Mouse (Mus musculus): ENCODE measurements around the gene Gm4353. TPM values are rescaled to one million over a fixed set of nuclear protein-coding genes. Genes with fewer than 3 reads are reported as not detected.

Gm4353 gene
- polyA plus RNA-seq, 1 experiment, result 0.18 TPM

- 0 out of 2 replicates have a peak, but pooled peaks cover 2% of the 10 kb centered on the region for H3K36me3 ChIP-seq (ENCODE audit: control insufficient read depth, insufficient read depth, low read length)
- no peak overlapping the region for H3K27ac ChIP-seq (ENCODE audit: insufficient read depth, low read depth, low read length)
- H3K4me3 ChIP-seq (ENCODE audit: low read depth, low read length), result no peak overlapping the region
- TF ChIP-seq POLR2A (IDR thresholded peaks at IDR 0.05; ENCODE audit: low read depth, low read length) (no peak), CTCF (IDR thresholded peaks at IDR 0.05; ENCODE audit: extremely low read depth, insufficient read length, insufficient replicate concordance, low read depth, low read length) (no peak)
- H3K4me1 ChIP-seq (ENCODE audit: control insufficient read depth, insufficient read depth, insufficient read length, low read length), result no peaks in the 10 kb centered on the region
- no peaks in the 10 kb centered on the region for H3K27me3 ChIP-seq (ENCODE audit: control insufficient read depth, insufficient read depth, low read length)
- 89% methylated on average over 6 of the region's 6 CpGs for WGBS
Observed at GRCm38 (mm10) chr7:116111546-116111945, 27.1 kb upstream of the Gm4353 start.

GRCm38 (mm10) chr7:116110661-116111060, 26.2 kb upstream of the Gm4353 start:
- no peak overlapping the region for H3K4me3 ChIP-seq (ENCODE audit: low read depth, low read length)
- H3K36me3 ChIP-seq (ENCODE audit: control insufficient read depth, insufficient read depth, low read length), result peaks cover 3% of the 10 kb centered on the region; the same call in 1 of the 2 replicates
- H3K27ac ChIP-seq (ENCODE audit: insufficient read depth, low read depth, low read length), result no peak overlapping the region
- TF ChIP-seq POLR2A (IDR thresholded peaks at IDR 0.05; ENCODE audit: low read depth, low read length) (no peak), CTCF (IDR thresholded peaks at IDR 0.05; ENCODE audit: extremely low read depth, insufficient read length, insufficient replicate concordance, low read depth, low read length) (no peak)
- no peaks in the 10 kb centered on the region for H3K27me3 ChIP-seq (ENCODE audit: control insufficient read depth, insufficient read depth, low read length)
- WGBS, result 73% methylated on average over 3 of the region's 3 CpGs
- H3K4me1 ChIP-seq (ENCODE audit: control insufficient read depth, insufficient read depth, insufficient read length, low read length), result no peaks in the 10 kb centered on the region

GRCm38 (mm10) chr7:116103091-116103490, 18.7 kb upstream of the Gm4353 start:
- Histone ChIP-seq H3K4me1 (ENCODE audit: control insufficient read depth, insufficient read depth, insufficient read length, low read length) (no peaks in the 10 kb centered on the region), H3K27me3 (ENCODE audit: control insufficient read depth, insufficient read depth, low read length) (no peaks in the 10 kb centered on the region), H3K27ac (ENCODE audit: insufficient read depth, low read depth, low read length) (no peak overlapping the region), H3K36me3 (ENCODE audit: control insufficient read depth, insufficient read depth, low read length) (peaks cover 26% of the 10 kb centered on the region), H3K4me3 (ENCODE audit: low read depth, low read length) (no peak overlapping the region)
- 96% methylated on average over 9 of the region's 9 CpGs for WGBS
- TF ChIP-seq POLR2A (IDR thresholded peaks at IDR 0.05; ENCODE audit: low read depth, low read length) (no peak), CTCF (IDR thresholded peaks at IDR 0.05; ENCODE audit: extremely low read depth, insufficient read length, insufficient replicate concordance, low read depth, low read length) (no peak)

GRCm38 (mm10) chr7:116099952-116100528, 15.6 kb upstream of the Gm4353 start:
- Histone ChIP-seq H3K4me1 (ENCODE audit: control insufficient read depth, insufficient read depth, insufficient read length, low read length) (no peaks in the 10 kb centered on the region), H3K27ac (ENCODE audit: insufficient read depth, low read depth, low read length) (no peak overlapping the region), H3K27me3 (ENCODE audit: control insufficient read depth, insufficient read depth, low read length) (no peaks in the 10 kb centered on the region), H3K36me3 (ENCODE audit: control insufficient read depth, insufficient read depth, low read length) (peaks cover 19% of the 10 kb centered on the region), H3K4me3 (ENCODE audit: low read depth, low read length) (no peak overlapping the region)
- 81% methylated on average over 7 of the region's 7 CpGs for WGBS
- TF ChIP-seq POLR2A (IDR thresholded peaks at IDR 0.05; ENCODE audit: low read depth, low read length) (no peak), CTCF (IDR thresholded peaks at IDR 0.05; ENCODE audit: extremely low read depth, insufficient read length, insufficient replicate concordance, low read depth, low read length) (no peak)

- Histone ChIP-seq H3K36me3 (ENCODE audit: control insufficient read depth, insufficient read depth, low read length) (no peaks in the 10 kb centered on the region), H3K4me1 (ENCODE audit: control insufficient read depth, insufficient read depth, insufficient read length, low read length) (no peaks in the 10 kb centered on the region), H3K27ac (ENCODE audit: insufficient read depth, low read depth, low read length) (peak overlapping the region; percentile 73), H3K27me3 (ENCODE audit: control insufficient read depth, insufficient read depth, low read length) (no peaks in the 10 kb centered on the region), H3K4me3 (ENCODE audit: low read depth, low read length) (peak overlapping the region; percentile 87)
- under 1% methylated on average over 19 of the region's 19 CpGs for WGBS
- TF ChIP-seq CTCF (IDR thresholded peaks at IDR 0.05; ENCODE audit: extremely low read depth, insufficient read length, insufficient replicate concordance, low read depth, low read length) (0 out of 2 replicates have a peak, but pooled peaks have one; percentile 18), POLR2A (IDR thresholded peaks at IDR 0.05; ENCODE audit: low read depth, low read length) (no peak)
Observed at GRCm38 (mm10) chr7:116093466-116093850, 9.0 kb upstream of the Gm4353 start.

GRCm38 (mm10) chr7:116092710-116093465, 8.5 kb upstream of the Gm4353 start:
- TF ChIP-seq CTCF (IDR thresholded peaks at IDR 0.05; ENCODE audit: extremely low read depth, insufficient read length, insufficient replicate concordance, low read depth, low read length), result peak; percentile 41; the same call in 1 of the 2 replicates
- TF ChIP-seq POLR2A (IDR thresholded peaks at IDR 0.05; ENCODE audit: low read depth, low read length), result peak; percentile 67
- H3K36me3 ChIP-seq (ENCODE audit: control insufficient read depth, insufficient read depth, low read length), result no peaks in the 10 kb centered on the region
- H3K27ac ChIP-seq (ENCODE audit: insufficient read depth, low read depth, low read length), result peak overlapping the region; percentile 73
- peak overlapping the region; percentile 87 for H3K4me3 ChIP-seq (ENCODE audit: low read depth, low read length)
- H3K4me1 ChIP-seq (ENCODE audit: control insufficient read depth, insufficient read depth, insufficient read length, low read length), result no peaks in the 10 kb centered on the region
- under 1% methylated on average over 38 of the region's 38 CpGs for WGBS
- no peaks in the 10 kb centered on the region for H3K27me3 ChIP-seq (ENCODE audit: control insufficient read depth, insufficient read depth, low read length)

GRCm38 (mm10) chr7:116060739-116061138, 23.7 kb downstream of the Gm4353 start:
- Histone ChIP-seq H3K4me1 (ENCODE audit: control insufficient read depth, insufficient read depth, insufficient read length, low read length) (no peaks in the 10 kb centered on the region), H3K27ac (ENCODE audit: insufficient read depth, low read depth, low read length) (no peak overlapping the region), H3K36me3 (ENCODE audit: control insufficient read depth, insufficient read depth, low read length) (no peaks in the 10 kb centered on the region), H3K4me3 (ENCODE audit: low read depth, low read length) (no peak overlapping the region), H3K27me3 (ENCODE audit: control insufficient read depth, insufficient read depth, low read length) (no peaks in the 10 kb centered on the region)
- TF ChIP-seq CTCF (IDR thresholded peaks at IDR 0.05; ENCODE audit: extremely low read depth, insufficient read length, insufficient replicate concordance, low read depth, low read length) (no peak), POLR2A (IDR thresholded peaks at IDR 0.05; ENCODE audit: low read depth, low read length) (no peak)
- 59% methylated on average over 1 of the region's 1 CpGs for WGBS

Data from small intestine, adult 2 months (tissue).